Mouse (Mus musculus) ES-CJ7 (cell line): Measurements from ENCODE around the gene Wdfy2.

Source experiments
- DNase-seq: peaks from one replicate; pipeline ENCODE4 v3.0.0; 2011; ENCODE audit warnings: low read depth, low spot score

Wdfy2 gene

GRCm38 (mm10) chr14:62935361-62935760, 97.9 kb downstream of the Wdfy2 start:
- no peak for DNase-seq

GRCm38 (mm10) chr14:62936631-62937380, 99.3 kb downstream of the Wdfy2 start:
- no peak for DNase-seq

GRCm38 (mm10) chr14:62937675-62938074, 100.2 kb downstream of the Wdfy2 start:
- peak; percentile 31 for DNase-seq

GRCm38 (mm10) chr14:62939435-62939834, 102.0 kb downstream of the Wdfy2 start:
- peak; percentile 46 for DNase-seq

GRCm38 (mm10) chr14:62940383-62941074, 103.1 kb downstream of the Wdfy2 start:
- DNase-seq, result no peak

- DNase-seq, result no peak
Measured at GRCm38 (mm10) chr14:62946794-62947193, 109.3 kb downstream of the Wdfy2 start.

- DNase-seq, result no peak
Measured at GRCm38 (mm10) chr14:62956091-62956490, 118.6 kb downstream of the Wdfy2 start.

- DNase-seq, result no peak
Measured at GRCm38 (mm10) chr14:62963632-62964031, 126.2 kb downstream of the Wdfy2 start.

- peak; percentile 28 for DNase-seq
Measured at GRCm38 (mm10) chr14:62965342-62965741, 127.9 kb downstream of the Wdfy2 start.

- DNase-seq, result peak; percentile 19
Measured at GRCm38 (mm10) chr14:62965811-62966520, 128.5 kb downstream of the Wdfy2 start.

GRCm38 (mm10) chr14:62975046-62975445, 137.6 kb downstream of the Wdfy2 start:
- DNase-seq, result peak; percentile 49

- no peak for DNase-seq
Measured at GRCm38 (mm10) chr14:62979815-62980214, 142.3 kb downstream of the Wdfy2 start.

- no peak for DNase-seq
Measured at GRCm38 (mm10) chr14:62984410-62984809, 146.9 kb downstream of the Wdfy2 start, which contains the start of gene Defb48. Defb48 (minus strand) TSS chr14:62984510.

- no peak for DNase-seq
Measured at GRCm38 (mm10) chr14:62991271-62991670, 153.8 kb downstream of the Wdfy2 start.

GRCm38 (mm10) chr14:62991849-62992510, 154.5 kb downstream of the Wdfy2 start:
- DNase-seq, result no peak

- DNase-seq, result no peak
Measured at GRCm38 (mm10) chr14:62997777-62998176, 160.3 kb downstream of the Wdfy2 start, which contains the start of gene Defb47. Defb47 (plus strand) TSS chr14:62998077.

- DNase-seq, result no peak
Measured at GRCm38 (mm10) chr14:62998977-62999376, 161.5 kb downstream of the Wdfy2 start.

GRCm38 (mm10) chr14:63002588-63002987, 165.1 kb downstream of the Wdfy2 start:
- no peak for DNase-seq
